Mouse (Mus musculus) limb, embryonic 14.5 days (tissue): ENCODE measurements around the gene Gm49380. TPM values are rescaled to one million over a fixed set of nuclear protein-coding genes. Genes with fewer than 3 reads are reported as not detected.
A peak's percentile ranks its signal among the peaks of the same experiment; 100 is the strongest.

Experiments used
- ATAC-seq: fragments of 200-750 bp; cut with Nextera tagmentation; 2 replicates; pipeline ENCODE4 v1.8.0; 2017; ENCODE audit warnings: low read depth, moderate number of reproducible peaks, moderate TSS enrichment; ENCODE audit not compliant: low FRiP score
- DNase-seq: peaks from one replicate; pipeline ENCODE4 v3.0.0-alpha.2; 2015; ENCODE audit warnings: low spot score
- H3K27ac ChIP-seq: fragments of 300-500 bp; sonication (generic); replicated peaks from 2 replicates; pipeline ENCODE4 v1.5.1; 2014; ENCODE audit warnings: low read depth, mild to moderate bottlenecking, low read length, moderate library complexity, mixed read lengths
- H3K27me3 ChIP-seq: fragments of 300-500 bp; sonication (generic); 2 replicates; pipeline ENCODE4 v1.6.1; 2014; ENCODE audit warnings: low read length, mixed read lengths; ENCODE audit not compliant: control insufficient read depth, insufficient read depth
- H3K36me3 ChIP-seq: fragments of 300-500 bp; sonication (generic); 2 replicates; pipeline ENCODE4 v1.6.1; 2014; ENCODE audit warnings: mild to moderate bottlenecking, low read length, moderate library complexity, mixed read lengths; ENCODE audit not compliant: control insufficient read depth, insufficient read depth
- H3K4me1 ChIP-seq: fragments of 300-500 bp; sonication (generic); 2 replicates; pipeline ENCODE4 v1.6.1; 2014; ENCODE audit warnings: antibody characterized with exemption, low read length, mixed read lengths; ENCODE audit not compliant: control insufficient read depth, insufficient read depth
- H3K4me2 ChIP-seq: fragments of 300-500 bp; sonication (generic); replicated peaks from 2 replicates; pipeline ENCODE4 v1.6.1; 2014; ENCODE audit warnings: low read depth, mild to moderate bottlenecking, low read length, moderate library complexity; ENCODE audit not compliant: severe bottlenecking
- H3K4me3 ChIP-seq: fragments of 300-500 bp; sonication (generic); replicated peaks from 2 replicates; pipeline ENCODE4 v1.5.1; 2014; ENCODE audit warnings: low read length
- H3K9ac ChIP-seq: fragments of 300-500 bp; sonication (generic); 2 replicates; pipeline ENCODE4 v1.6.1; 2014; ENCODE audit warnings: mild to moderate bottlenecking, low read depth, low read length, moderate library complexity; ENCODE audit not compliant: severe bottlenecking
- H3K9me3 ChIP-seq: fragments of 300-500 bp; sonication (generic); 2 replicates; pipeline ENCODE4 v1.6.1; 2016; ENCODE audit warnings: low read length; ENCODE audit not compliant: control insufficient read depth
- POLR2A ChIP-seq: fragments of 200-500 bp; IDR thresholded peaks from 2 replicates; pipeline ENCODE4 v1.8.0; 2012; ENCODE audit warnings: inconsistent platforms, mild to moderate bottlenecking, moderate library complexity, borderline replicate concordance; ENCODE audit not compliant: insufficient read depth, insufficient read length; ENCODE audit errors: extremely low read depth
- WGBS: fragments of 180-500 bp; shearing (Covaris S2); extraction: QIAGEN DNeasy Blood & Tissue Kit; methylation state at CpG from one replicate; pipeline ENCODE4 v1.1.7; 2014; 5-methylcytosine and 5-hydroxymethylcytosine counted together
- polyA plus RNA-seq, 2 experiments: library from polyadenylated mRNA; depleted of rRNA in 1 of 2; stranded (reverse) in 1 of 2; unstranded in 1 of 2; fragments of >200 nt; fragmentation: Nextera tagmentation in 1 of 2; extraction: Ambion mirVana in 1 of 2; gene quantifications; 2 replicates each; pipeline versions ENCODE4 v1.2.1 to v1.2.3; 2012 to 2014

Gm49380 gene
- polyA plus RNA-seq, 2 experiments, result 0.23 to 0.49 TPM

DNA sequence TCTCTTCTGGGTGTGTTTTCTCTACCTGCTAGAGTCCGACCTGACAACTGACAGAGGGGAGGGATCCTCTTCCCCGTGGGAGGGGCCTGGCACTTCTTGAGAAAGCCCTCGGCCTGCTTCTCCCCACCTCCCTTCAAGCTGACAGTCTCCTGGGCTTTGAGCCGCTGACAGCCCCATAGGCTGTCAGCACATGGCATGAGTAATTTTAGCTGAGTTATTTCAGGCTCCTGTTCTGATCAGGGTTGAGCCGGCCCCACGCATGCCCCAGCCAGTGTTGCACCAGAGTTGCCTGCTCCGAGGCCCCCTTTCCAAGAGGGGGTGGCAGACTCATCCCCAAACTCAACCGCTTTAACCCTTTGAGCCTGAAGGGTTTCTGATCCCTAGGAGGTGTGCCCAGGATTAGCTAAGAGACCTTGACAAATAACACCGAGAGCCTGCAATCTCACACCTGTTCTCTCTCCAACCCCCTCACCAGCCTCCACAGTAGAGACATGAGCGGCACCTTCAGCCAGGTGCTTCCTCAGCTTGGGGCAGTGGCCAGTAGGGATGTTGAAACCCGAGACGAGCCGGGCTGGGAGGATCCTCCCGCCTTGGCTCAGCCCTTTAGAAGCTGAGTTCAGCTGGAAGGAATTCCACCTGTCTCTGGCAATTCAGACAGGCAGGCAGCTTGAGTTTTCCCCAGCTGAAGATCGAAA, 25.4 kb downstream of the Gm49380 start:
- peaks cover 33% of the 10 kb centered on the region for H3K4me1 ChIP-seq
- 5% methylated on average over 15 of the region's 15 CpGs for WGBS
- no peak overlapping the region for H3K9ac ChIP-seq
- TF ChIP-seq POLR2A, result no peak
- H3K9me3 ChIP-seq, result no peaks in the 10 kb centered on the region
- ATAC-seq (peak; percentile 49), DNase-seq (peak; percentile 55)
- H3K4me3 ChIP-seq, result no peak overlapping the region
- 0 out of 2 replicates have a peak overlapping the region, but pooled peaks have one; percentile 5 for H3K27ac ChIP-seq
- peak overlapping the region; percentile 15; the same call in 1 of the 2 replicates for H3K4me2 ChIP-seq
- peaks cover 14% of the 10 kb centered on the region for H3K27me3 ChIP-seq
- H3K36me3 ChIP-seq, result peaks cover 23% of the 10 kb centered on the region

DNA sequence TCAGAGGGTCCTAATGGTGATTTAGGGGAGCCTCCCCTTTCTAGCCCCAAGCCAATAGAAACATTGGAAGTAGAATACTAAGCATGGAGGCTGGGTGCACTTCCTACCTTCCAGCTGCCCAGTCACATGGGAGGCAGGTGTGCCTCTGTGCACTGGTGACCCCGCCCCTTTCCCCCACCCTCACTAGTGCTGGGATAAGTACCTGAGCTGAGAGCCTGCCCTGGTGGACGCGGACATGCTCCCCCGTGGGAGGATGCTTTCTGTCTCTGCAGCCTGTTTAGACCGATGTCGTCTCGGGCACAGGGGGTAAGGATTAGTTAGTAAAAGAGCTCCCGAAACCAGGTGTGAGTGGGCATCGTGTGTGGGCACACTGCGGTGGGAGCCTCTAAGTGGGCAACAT, 26.3 kb downstream of the Gm49380 start:
- no peak overlapping the region for H3K4me2 ChIP-seq
- 40% methylated on average over 10 of the region's 10 CpGs for WGBS

DNA sequence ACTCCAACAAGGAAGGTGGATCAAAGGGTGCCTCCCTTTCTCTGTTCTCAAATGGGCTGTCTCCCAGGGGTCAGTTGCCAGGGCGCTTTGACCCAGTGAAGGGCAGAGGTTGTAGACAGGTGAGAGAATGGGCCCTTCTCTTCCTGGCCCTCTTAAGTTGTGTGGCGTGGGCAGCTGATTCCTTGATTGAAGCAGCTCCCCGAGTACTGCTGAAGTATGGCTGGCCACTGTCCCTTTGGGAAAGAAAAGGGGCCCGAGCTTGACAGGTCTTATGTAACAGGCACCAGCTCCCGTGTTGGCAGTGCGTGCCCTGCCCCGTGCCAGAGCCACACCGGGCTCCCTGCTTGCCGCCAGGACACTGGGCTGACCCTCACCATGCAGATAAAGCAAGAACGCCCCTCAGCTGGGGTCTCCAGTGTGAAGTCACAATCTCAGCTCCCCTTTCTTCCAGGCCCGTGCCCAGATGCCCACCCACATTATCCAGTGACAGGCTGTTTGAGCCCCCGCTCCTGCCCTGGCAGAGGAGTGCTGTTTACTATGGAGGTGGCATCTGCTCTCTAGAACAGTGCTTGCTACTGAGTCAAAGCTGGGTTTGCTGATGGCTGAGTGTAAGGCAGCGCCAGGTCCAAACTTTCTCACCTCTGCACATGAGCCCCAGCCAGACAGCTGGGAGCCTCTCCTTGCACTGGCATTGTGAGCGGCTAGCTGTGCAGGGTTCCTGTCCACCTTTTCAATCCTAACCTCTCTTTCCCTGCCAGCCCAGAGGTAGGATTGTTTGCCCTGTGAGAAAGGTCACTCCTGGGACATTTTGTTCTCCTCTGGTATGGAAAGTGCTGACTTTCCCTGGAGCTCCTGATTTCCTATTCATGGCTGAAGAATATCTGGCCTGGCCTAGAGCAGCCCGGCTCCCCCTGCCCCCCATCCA, 27.3 kb downstream of the Gm49380 start:
- peak overlapping the region; percentile 98 for H3K4me2 ChIP-seq
- H3K27me3 ChIP-seq, result peaks cover 14% of the 10 kb centered on the region
- TF ChIP-seq POLR2A, result no peak
- ATAC-seq (no peak), DNase-seq (no peak)
- H3K9me3 ChIP-seq, result no peaks in the 10 kb centered on the region
- 0 out of 2 replicates have a peak, but pooled peaks cover 8% of the 10 kb centered on the region for H3K36me3 ChIP-seq
- H3K9ac ChIP-seq, result no peak overlapping the region
- H3K4me1 ChIP-seq, result peaks cover 44% of the 10 kb centered on the region
- 71% methylated on average over 15 of the region's 15 CpGs for WGBS
- H3K27ac ChIP-seq, result no peak overlapping the region
- H3K4me3 ChIP-seq, result peak overlapping the region; percentile 61; the same call in 1 of the 2 replicates

More for the DNA sequence above, 26.3 kb downstream of the Gm49380 start:
- no peak overlapping the region for H3K9ac ChIP-seq
- ATAC-seq (no peak), DNase-seq (no peak)
- peaks cover 36% of the 10 kb centered on the region for H3K4me1 ChIP-seq
- H3K36me3 ChIP-seq, result peaks cover 15% of the 10 kb centered on the region
- H3K4me3 ChIP-seq, result no peak overlapping the region
- peaks cover 14% of the 10 kb centered on the region for H3K27me3 ChIP-seq
- TF ChIP-seq POLR2A, result no peak
- H3K27ac ChIP-seq, result no peak overlapping the region
- H3K9me3 ChIP-seq, result no peaks in the 10 kb centered on the region

DNA sequence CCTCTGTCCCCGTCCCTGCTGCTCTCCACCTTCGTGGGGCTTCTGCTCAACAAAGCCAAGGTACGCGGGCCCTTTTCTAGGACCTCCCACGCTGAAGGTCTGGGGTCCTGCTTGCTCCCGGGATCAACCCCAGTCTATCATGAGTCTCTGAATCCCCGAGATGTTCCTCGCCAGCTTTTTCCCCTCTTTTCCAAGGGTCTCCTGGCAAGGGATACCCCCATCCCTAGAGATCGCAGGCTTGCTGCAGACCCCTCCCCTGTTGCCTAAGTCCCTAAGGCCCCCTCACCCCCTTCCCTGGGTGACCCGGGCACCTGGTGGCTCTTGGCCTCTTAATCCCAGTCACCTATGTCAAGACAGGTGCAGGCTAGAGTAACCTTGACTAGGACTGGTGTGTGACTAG, 28.0 kb downstream of the Gm49380 start:
- TF ChIP-seq POLR2A, result no peak
- Histone ChIP-seq H3K9me3 (no peaks in the 10 kb centered on the region), H3K4me2 (peak overlapping the region; percentile 98), H3K36me3 (0 out of 2 replicates have a peak, but pooled peaks cover 5% of the 10 kb centered on the region), H3K27ac (no peak overlapping the region), H3K9ac (peak overlapping the region; percentile 70), H3K4me1 (peaks cover 46% of the 10 kb centered on the region), H3K4me3 (peak overlapping the region; percentile 61), H3K27me3 (peaks cover 14% of the 10 kb centered on the region)
- ATAC-seq, result no peak; the same call in 1 of the 2 replicates
- 3% methylated on average over 9 of the region's 10 CpGs for WGBS
- DNase-seq, result no peak

DNA sequence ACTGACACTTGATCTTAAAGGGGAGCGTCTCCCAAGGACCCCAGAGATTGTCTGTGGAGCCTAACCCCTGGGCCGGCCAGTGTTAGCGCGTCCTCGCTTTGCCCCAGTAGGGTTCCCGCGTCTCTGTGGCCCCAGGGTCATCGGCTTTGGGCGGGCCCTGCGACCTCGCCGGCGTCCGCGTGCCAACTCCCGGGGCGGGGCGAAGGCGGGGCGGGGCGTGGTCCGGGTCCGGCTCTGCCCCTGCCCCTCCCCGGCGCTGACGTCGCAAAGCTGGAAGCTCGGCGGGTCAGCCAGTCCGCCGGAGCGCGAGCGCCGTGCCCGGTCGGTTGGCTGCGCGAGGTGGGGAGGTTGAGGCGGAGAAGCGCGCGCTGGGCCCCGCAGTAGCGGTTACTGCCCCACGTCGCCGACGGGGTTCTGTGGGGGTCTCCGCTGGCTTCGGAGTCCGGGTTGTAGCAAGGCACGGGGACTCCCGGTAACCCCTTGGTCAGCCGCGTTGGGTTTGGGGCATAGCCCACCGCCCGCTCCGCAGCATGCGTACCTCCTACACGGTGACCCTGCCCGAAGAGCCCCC, 28.6 kb downstream of the Gm49380 start:
- TF ChIP-seq POLR2A, result no peak
- Histone ChIP-seq H3K27me3 (peaks cover 14% of the 10 kb centered on the region), H3K4me1 (peaks cover 47% of the 10 kb centered on the region), H3K4me2 (peak overlapping the region; percentile 98), H3K9ac (peak overlapping the region; percentile 70), H3K4me3 (peak overlapping the region; percentile 61), H3K27ac (no peak overlapping the region), H3K9me3 (no peaks in the 10 kb centered on the region), H3K36me3 (no peaks in the 10 kb centered on the region)
- WGBS, result 0% methylated on average over 24 of the region's 62 CpGs
- peak; percentile 73 for ATAC-seq
- peak; percentile 67 for DNase-seq
